Mouse (Mus musculus) mature B cell (primary cell): Measurements from ENCODE around the gene AW549877.

Source experiments
- in situ Hi-C: fragments of 300-500 bp; cut with MboI; formaldehyde crosslinking; loops from 2 replicates; pipeline ENCODE4 v1.14.3; 2019

The AW549877 gene

GRCm38 (mm10) chr15:3995448-3996266 is at the start of gene AW549877:
TSS of gene AW549877 (minus strand) at chr15:3995744.
- in situ Hi-C loops: loop anchor here (25.0 kb wide), 1 partner anchor 1117 kb away; the partner anchor contains the start of genes Card6 and Rpl37

DNA sequence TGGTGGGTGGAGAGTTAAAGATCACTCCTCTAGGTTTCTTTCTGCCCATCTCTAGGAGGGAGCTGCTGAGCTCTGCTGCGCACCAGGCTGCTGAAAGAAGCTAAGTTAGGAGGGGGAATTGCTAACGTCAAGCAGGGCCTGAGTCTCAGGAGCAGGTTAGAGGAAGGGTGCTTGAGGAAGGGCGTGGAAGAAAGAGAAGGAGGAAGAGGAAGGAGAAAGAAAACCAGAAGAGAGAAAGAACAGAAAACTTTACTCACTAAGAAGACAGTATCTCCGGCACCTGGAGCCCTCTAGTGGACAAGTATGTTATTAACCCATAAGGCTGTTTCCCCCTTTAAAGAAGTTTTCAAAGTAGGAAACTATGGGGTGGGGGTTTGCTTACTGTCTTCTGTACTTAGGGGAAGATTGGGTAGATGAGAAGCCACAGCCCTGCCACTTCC is 47.5 kb upstream of the AW549877 start:
- in situ Hi-C loops: no loop called here

DNA sequence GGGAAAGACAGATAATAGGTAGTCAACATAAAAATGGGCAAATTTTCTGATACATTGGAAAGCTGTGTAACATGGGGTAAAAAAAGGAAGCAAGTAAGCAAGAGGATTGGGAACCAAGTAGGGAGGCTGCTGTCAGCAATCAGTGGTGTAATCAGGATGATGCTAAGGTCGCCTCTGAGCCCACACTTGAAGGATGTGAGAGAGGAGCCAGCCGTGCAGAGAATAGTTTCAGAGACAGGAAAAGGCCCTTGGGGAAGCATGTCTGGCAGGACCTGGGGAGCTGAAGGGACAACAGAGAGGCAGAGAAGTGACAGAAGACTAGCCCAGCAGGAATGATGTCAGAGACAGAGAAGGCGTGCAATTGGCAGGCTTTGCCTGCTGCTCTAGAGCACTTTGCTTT is 46.9 kb upstream of the AW549877 start:
- in situ Hi-C loops: no loop called here

GRCm38 (mm10) chr15:4033168-4034004 is 37.8 kb upstream of the AW549877 start:
- in situ Hi-C loops: no loop called here

GRCm38 (mm10) chr15:4028960-4029359 is 33.4 kb upstream of the AW549877 start:
- in situ Hi-C loops: no loop called here

GRCm38 (mm10) chr15:4028411-4028700 is 32.8 kb upstream of the AW549877 start:
- in situ Hi-C loops: no loop called here

DNA sequence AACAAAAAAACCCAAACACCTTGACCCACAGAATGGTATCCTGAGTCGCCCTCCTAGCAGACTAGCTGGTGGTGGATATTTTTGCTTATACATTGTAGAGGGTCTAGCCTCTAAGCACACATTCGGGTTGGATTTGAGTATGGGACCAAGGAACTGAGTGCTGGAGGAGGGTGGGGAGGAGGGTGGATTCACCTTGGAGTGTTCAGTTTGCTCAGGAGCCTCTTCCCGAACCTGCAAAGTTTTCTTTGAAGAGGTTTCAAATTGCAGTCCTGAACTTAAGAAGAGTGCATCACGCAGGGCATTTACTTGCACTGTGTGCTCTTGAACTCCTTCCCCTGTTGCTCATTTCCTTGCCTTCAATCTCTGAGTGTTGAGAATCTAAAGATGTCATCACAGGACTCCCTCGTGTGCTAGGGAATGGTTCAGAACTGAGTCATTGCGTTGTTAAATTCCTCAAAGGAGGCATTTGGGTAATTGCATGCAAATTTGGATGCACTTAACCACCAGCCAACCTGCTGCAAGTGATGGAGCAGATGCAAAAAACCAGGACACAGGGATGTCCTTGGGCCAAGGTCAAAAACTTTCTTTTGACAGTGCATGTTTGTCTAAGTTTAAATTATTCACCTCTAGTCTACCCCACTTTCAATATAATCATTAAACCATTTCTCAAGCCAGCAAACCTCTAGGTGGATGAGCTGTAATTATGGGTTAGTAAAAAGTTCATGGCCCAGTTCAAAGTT is 32.3 kb upstream of the AW549877 start:
- in situ Hi-C loops: no loop called here

DNA sequence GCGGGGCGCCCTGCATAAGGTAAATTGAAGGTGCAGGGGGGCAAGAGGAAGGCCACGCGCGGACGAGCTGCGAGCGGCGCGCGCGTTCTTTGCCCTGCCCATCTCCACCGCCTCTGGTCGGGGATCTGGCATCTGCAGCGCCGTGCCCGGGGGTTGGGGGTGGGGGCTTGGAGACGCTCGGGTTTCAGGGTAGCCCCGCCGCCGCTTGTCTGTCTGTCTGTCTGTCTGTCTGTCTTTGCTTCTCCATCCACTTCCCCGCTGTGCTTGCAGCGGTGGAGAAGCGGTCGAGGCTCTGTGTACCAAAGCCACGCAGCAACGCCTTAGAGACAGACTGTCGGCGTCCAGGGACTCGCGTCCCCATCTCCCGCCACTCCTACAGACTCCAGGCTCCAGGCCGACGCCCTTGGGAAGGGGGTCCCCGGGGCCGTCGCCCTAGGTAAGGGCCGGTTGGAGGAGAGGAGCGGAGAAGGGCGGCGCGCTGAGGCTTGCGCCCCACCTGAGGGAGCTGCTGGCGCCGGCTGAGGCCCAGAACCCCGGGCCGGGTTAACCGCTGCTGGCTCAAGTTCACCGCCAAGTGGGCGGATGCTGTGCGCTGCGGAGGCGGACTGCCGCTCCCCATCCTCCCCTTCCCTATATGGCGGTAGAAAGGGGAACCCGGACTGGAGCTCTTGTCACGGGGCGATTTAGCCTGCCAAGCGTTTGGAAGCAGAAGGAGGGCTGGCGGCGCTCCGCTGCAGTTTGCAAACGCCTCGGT is 31.5 kb upstream of the AW549877 start:
- in situ Hi-C loops: no loop called here

DNA sequence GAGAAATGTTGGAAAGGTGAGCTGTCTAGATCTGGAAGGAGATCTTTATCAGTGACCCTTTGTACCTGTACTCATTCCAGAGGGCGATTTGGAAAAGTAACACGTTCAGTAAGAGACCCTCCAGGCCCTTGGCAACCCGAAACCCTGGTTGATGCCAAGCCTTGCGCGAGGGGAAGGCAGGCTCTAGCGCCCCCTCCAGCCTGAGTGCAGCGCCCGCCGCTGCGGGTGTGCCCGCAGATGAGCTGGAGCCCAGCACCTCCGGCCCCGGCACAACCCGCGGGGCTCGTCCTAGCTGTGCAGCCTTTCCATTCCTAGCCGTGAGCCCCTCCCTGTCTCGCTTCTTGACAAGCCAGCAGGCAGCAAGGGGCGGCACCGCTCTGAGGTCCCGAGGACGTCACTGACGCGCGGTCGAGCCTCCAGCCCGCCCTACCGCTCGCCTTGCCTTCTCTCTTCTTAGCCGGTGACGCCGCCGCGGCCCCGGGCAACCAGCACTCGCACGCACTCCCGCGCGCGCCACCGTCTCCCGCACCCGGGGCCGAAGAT is 30.8 kb upstream of the AW549877 start, which contains the start of gene Oxct1:
Gene Oxct1, plus strand, starts transcription at position 153 of the 543 bp plus-strand sequence.
- in situ Hi-C loops: no loop called here

DNA sequence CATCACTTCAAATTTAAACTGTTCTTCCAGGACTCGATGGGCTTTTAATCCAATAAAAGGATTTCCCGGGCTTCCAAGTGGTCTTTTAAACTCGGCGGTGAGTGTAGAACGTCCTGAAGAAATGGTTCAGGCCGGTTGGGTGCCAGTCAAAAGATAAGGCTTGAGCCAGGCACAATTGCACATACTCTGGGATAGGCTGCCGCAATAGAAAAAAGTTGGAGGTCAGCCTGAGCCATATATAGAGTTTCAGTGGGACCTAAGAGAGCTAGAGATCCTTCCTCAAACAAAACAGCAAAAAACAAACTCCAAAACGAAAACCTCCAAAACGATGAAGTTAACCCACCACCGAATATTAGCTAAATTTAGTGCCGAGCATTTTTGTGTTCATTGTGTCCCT is 30.0 kb upstream of the AW549877 start:
- in situ Hi-C loops: no loop called here

DNA sequence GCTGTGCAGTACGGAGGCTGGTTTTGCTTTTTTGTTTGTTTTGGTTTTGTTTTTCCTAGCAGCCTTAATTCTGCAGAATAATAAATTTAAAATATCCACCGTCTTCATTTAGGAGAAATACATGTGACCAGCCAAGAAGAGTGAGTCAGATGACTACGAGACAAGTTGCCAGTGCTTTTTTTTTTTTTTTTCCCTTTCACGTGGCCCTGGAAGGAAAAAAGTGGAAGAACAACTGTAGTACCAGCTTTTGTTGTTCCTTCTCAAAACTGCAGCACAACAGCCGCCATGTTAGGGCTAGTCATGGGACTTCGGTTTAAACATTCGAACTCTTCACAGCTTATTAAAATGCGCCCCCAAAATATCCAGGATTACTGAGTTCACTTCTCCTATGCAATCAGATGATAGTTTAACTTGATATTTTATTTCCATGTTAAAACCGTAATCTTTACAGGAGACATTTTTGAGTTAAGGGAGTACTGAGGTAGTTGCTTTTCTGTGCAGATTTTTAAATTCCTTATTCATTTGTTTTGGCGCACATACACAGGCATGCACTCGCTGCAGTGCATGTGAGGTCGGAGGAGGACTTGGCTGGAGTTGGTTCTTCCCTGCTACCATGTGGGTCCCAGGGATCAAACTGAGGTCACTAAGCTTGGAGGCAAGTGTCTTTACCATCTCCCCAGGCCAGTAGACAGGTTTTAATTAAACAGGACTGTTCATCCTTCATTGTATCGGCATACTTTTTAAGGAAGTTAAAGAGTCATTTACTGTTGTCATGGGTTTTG is 29.4 kb upstream of the AW549877 start:
- in situ Hi-C loops: no loop called here

- in situ Hi-C loops: no loop called here
These were observed 28.2 kb upstream of the AW549877 start for GRCm38 (mm10) chr15:4023747-4024146.

DNA sequence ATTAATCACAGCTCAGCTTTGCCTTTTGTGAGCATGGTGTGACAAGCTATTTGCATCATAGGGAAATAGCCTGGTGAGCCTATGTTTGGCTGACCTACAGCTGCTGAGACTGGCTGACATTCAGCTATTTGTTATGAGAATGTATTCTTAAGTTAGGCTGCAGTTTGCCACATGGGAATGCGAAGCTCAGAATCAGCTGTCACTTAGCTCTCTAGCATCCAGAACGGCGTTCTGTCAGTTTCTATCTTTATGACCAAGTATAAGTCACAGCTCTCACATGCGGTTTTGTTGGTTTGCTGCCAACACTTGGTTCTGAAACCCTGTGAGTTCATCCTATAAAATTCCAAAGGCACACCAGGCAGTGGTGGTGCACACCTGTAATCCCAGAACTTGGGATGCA is 25.2 kb upstream of the AW549877 start:
- in situ Hi-C loops: no loop called here

GRCm38 (mm10) chr15:4013873-4014272 is 18.3 kb upstream of the AW549877 start:
- in situ Hi-C loops: no loop called here

GRCm38 (mm10) chr15:4000536-4000935 is 5.0 kb upstream of the AW549877 start:
- in situ Hi-C loops: no loop called here

DNA sequence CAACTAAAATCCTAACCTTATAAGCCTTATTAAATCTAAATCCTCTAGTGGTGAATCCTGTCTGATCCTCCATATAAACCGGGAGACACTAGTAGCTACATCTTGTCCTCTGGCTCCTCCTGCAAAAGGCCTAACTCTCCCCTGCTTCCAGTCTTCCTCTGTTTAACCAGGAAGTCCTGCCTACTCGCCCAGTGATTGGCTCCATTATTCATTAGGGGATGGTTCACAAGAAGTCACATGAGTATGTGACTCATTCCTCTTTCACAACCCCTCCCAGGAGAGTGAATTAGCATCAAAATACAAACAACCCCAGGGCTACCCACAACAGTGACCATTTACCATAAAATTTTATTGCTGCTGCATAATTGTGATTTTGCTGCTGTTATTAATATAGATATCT is 3.6 kb upstream of the AW549877 start:
- in situ Hi-C loops: loop anchor here (25.0 kb wide), 1 partner anchor 1113 kb away; the partner anchor contains the start of genes Card6 and Rpl37

DNA sequence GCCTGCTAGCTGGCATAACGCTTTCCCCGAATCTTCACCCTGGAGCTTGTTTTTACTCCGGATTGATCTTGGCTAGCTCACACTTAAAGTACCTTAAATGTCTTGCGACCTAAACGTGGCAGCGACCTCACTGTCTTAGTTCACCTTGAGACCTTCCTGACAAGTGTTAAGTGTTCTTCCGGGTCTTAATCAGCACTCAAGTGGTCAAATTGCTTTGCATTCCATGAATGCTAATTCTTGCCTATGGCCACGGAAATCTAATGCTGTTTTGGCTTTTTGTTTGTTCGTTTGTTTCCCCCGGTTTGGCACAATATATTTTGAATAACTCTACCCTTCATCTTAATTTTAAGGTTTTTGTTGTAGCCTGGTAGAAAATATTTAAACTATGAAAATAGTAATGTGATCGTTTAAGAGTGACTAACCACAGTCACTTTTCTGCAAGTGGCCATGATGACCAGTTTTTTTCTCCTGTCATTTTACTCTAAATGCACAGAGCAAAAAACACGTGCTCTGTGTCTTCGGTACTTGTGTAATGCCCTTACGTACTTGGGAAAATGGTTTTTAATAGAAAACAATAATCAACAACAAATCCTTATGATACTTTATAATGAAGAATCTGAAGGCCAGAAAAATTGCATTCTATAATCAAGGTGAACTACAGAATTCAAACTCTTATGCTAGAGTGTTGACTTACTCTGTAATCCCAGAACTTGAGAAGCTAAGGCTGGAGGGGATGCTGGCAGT is 895 bp upstream of the AW549877 start:
- in situ Hi-C loops: loop anchor here (25.0 kb wide), 1 partner anchor 1116 kb away; the partner anchor contains the start of genes Card6 and Rpl37

DNA sequence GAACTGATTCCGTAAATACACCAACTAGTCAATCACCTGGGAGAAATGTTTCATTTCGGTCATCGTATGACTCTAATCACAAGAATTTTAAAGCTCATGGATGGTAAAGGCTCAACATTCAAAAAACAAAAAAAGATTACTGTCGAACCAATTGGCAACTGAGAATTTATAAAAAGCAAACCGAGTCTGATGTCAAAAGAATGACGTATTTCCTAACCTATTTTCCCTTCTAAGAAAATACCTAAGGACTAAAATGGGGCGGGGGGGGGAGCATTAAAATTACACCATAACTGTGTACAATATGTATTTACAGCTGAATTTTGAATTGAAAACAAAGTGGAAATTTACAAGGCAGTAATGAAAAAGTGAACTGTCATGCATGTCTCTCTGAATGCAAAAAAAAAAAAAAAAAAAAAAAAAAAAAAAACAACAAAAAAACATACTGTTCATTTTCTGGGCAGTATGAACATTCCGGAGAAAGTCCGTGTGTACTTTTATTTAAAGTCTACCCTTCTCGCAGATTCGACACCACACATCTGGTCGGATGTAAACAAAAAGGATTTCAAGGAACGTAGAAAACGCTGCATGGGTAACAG is 594 bp downstream of the AW549877 start:
- in situ Hi-C loops: loop anchor here (25.0 kb wide), 1 partner anchor 1117 kb away; the partner anchor contains the start of genes Card6 and Rpl37

GRCm38 (mm10) chr15:3987981-3988380 is 7.6 kb downstream of the AW549877 start:
- in situ Hi-C loops: loop anchor here (25.0 kb wide), 1 partner anchor 1124 kb away; the partner anchor contains the start of genes Card6 and Rpl37
